Mouse (Mus musculus): Measurements from ENCODE around the gene Zbtb48. TPM values are rescaled to one million over a fixed set of nuclear protein-coding genes. Genes with fewer than 3 reads are reported as not detected.
A peak's percentile ranks its signal among the peaks of the same experiment; 100 is the strongest.

Gene Zbtb48
- total and polyA plus RNA-seq, 3 experiments, result 4.3 to 8.8 (median 5.6) TPM

- peaks cover 4% of the 10 kb centered on the region; the same call in 1 of the 2 replicates for H3K79me2 ChIP-seq (replicated peaks; ENCODE audit: control insufficient read depth, insufficient read depth, low read length)
- no peak overlapping the region for H3K4me3 ChIP-seq
- TF ChIP-seq EP300 (IDR thresholded peaks at IDR 0.05; ENCODE audit: insufficient read depth, low read depth, low read length) (no peak), CTCF (IDR thresholded peaks at IDR 0.05) (no peak), POLR2A (IDR thresholded peaks at IDR 0.05; ENCODE audit: insufficient read depth, low read depth, low read length) (no peak)
- peaks cover 3% of the 10 kb centered on the region; the same call in 1 of the 2 replicates for H3K4me1 ChIP-seq (ENCODE audit: control insufficient read depth, insufficient read depth, low read length)
- no peaks in the 10 kb centered on the region; the same call in 1 of the 2 replicates for H3K36me3 ChIP-seq (ENCODE audit: control insufficient read depth, insufficient read depth, low read length)
- H3K9ac ChIP-seq (ENCODE audit: low read depth, low read length), result no peak overlapping the region
- no peaks in the 10 kb centered on the region for H3K27me3 ChIP-seq (ENCODE audit: control insufficient read depth, insufficient read depth, low read length)
- no peak for DNase-seq
- no peak overlapping the region for H3K27ac ChIP-seq
- WGBS, result 59% methylated on average over 6 of the region's 6 CpGs
- intact Hi-C loops (cut with DNase I), result no loop called here
Observed at GRCm38 (mm10) chr4:151993035-151993434, 34.4 kb downstream of the Zbtb48 start.

DNA sequence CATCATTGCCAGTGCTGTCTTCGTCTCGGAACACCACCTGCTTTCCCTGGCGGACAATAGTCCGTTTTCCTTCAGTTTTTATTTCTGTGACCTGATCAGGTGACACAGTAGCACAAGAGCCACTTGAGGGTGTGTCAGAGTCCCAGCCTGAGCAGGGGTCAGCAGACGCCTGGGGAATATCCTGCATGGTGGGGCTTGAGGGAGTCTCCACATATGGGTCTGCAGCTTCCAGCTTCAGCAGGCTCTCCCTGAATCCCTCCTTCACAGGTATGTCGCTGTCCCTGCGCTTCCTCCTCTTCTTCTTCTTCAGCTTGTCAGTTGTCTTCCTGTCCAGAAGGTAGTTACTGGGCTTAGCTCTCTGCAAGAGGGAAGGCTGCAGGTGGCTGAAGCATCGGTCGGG, 35.4 kb downstream of the Zbtb48 start:
- Histone ChIP-seq H3K9ac (ENCODE audit: low read depth, low read length) (no peak overlapping the region), H3K4me1 (ENCODE audit: control insufficient read depth, insufficient read depth, low read length) (peaks cover 5% of the 10 kb centered on the region; the same call in 1 of the 2 replicates), H3K27me3 (ENCODE audit: control insufficient read depth, insufficient read depth, low read length) (no peaks in the 10 kb centered on the region), H3K79me2 (replicated peaks; ENCODE audit: control insufficient read depth, insufficient read depth, low read length) (peaks cover 4% of the 10 kb centered on the region; the same call in 1 of the 2 replicates), H3K4me3 (no peak overlapping the region), H3K27ac (no peak overlapping the region), H3K36me3 (ENCODE audit: control insufficient read depth, insufficient read depth, low read length) (no peaks in the 10 kb centered on the region)
- DNase-seq, result no peak
- intact Hi-C loops (cut with DNase I), result no loop called here
- TF ChIP-seq EP300 (IDR thresholded peaks at IDR 0.05; ENCODE audit: insufficient read depth, low read depth, low read length) (no peak), CTCF (IDR thresholded peaks at IDR 0.05) (no peak), POLR2A (IDR thresholded peaks at IDR 0.05; ENCODE audit: insufficient read depth, low read depth, low read length) (no peak)
- 89% methylated on average over 9 of the region's 9 CpGs for WGBS

- H3K4me1 ChIP-seq (ENCODE audit: control insufficient read depth, insufficient read depth, low read length), result peaks cover 8% of the 10 kb centered on the region
- H3K36me3 ChIP-seq (ENCODE audit: control insufficient read depth, insufficient read depth, low read length), result no peaks in the 10 kb centered on the region
- no peaks in the 10 kb centered on the region for H3K27me3 ChIP-seq (ENCODE audit: control insufficient read depth, insufficient read depth, low read length)
- H3K9ac ChIP-seq (ENCODE audit: low read depth, low read length), result 0 out of 2 replicates have a peak overlapping the region, but pooled peaks have one; percentile 3
- H3K27ac ChIP-seq, result peak overlapping the region; percentile 88
- WGBS, result 48% methylated on average over 6 of the region's 6 CpGs
- no peak for TF ChIP-seq CTCF (IDR thresholded peaks at IDR 0.05)
- 0 out of 2 replicates have a peak, but pooled peaks have one; percentile 32 for TF ChIP-seq EP300 (IDR thresholded peaks at IDR 0.05; ENCODE audit: insufficient read depth, low read depth, low read length)
- TF ChIP-seq POLR2A (IDR thresholded peaks at IDR 0.05; ENCODE audit: insufficient read depth, low read depth, low read length), result no peak
- DNase-seq, result no peak
- H3K79me2 ChIP-seq (replicated peaks; ENCODE audit: control insufficient read depth, insufficient read depth, low read length), result no peaks in the 10 kb centered on the region
- H3K4me3 ChIP-seq, result peak overlapping the region; percentile 83
- intact Hi-C loops (cut with DNase I), result no loop called here
Observed at GRCm38 (mm10) chr4:151989110-151989488, 38.4 kb downstream of the Zbtb48 start.

DNA sequence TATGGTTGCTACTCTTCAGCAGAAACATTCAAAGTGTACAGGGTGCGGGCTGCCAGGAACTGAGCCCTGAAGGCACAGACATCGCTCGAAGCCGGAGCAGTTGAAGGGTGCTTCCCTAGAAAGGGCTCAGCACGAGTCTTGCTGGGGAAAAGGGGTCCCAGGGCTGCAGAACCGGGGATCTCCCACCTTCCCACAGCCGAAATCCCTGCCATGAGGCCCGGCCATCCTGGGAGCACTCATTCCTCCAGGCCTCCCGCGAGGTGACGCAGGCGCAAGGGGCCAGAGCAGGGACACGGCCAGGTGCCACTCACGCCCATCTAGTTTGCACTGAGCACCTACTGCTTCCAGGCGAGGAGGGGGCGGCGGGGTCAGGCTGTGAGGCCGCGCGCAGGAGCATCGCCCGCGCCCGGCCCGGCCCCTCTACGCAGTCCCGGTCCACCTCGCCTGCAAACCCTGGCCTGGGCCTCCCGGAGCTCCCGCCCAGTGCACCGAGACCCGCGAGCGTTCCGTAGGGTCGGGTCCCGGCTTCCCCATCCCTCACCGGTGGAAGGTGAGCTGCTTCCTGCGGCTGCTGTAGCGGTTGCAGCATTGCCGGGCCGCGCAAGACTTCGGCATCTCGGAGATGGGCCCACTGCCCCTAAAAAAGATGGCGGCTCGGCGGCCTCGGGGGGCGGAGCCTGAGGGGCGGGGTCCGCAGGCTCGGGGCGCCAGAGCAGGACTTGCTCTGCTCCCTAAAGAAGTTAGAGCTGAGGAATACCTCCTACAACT, 38.9 kb downstream of the Zbtb48 start, which contains the start of gene Thap3:
Gene Thap3 (minus strand): TSS at position 656 of the 768 bp plus-strand sequence.
- H3K4me3 ChIP-seq, result peak within 1 kb of the TSS; percentile 83
- peak within 1 kb of the TSS; percentile 97 for H3K9ac ChIP-seq (ENCODE audit: low read depth, low read length)
- H3K27me3 ChIP-seq (ENCODE audit: control insufficient read depth, insufficient read depth, low read length), result no peaks in the 10 kb centered on the region
- H3K36me3 ChIP-seq (ENCODE audit: control insufficient read depth, insufficient read depth, low read length), result no peaks in the 10 kb centered on the region
- TF ChIP-seq POLR2A (IDR thresholded peaks at IDR 0.05; ENCODE audit: insufficient read depth, low read depth, low read length) (peak; percentile 42), CTCF (IDR thresholded peaks at IDR 0.05) (no peak), EP300 (IDR thresholded peaks at IDR 0.05; ENCODE audit: insufficient read depth, low read depth, low read length) (no peak)
- intact Hi-C loops (cut with DNase I), result no loop called here
- peaks cover 8% of the 10 kb centered on the region for H3K4me1 ChIP-seq (ENCODE audit: control insufficient read depth, insufficient read depth, low read length)
- peak; percentile 91 to 94 for DNase-seq
- WGBS, result under 1% methylated on average over 54 of the region's 54 CpGs
- H3K27ac ChIP-seq, result peak within 1 kb of the TSS; percentile 88
- no peaks in the 10 kb centered on the region for H3K79me2 ChIP-seq (replicated peaks; ENCODE audit: control insufficient read depth, insufficient read depth, low read length)

DNA sequence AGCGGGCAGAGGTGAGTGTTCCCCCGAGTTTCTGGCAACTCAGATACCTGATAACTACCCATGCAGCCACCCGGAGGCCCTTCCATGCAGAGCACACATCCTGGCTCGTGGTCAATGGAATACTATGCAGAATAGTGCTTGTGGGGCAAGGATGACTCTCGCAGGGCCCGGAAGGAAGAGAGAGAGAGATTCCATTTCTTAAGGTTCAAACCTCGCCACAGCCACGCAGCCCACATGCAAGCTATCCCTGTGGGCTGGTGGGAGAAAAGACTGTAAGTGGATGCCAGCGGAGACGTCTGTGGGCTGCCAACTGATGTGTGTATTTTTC, 39.5 kb downstream of the Zbtb48 start:
- Histone ChIP-seq H3K27me3 (ENCODE audit: control insufficient read depth, insufficient read depth, low read length) (no peaks in the 10 kb centered on the region), H3K79me2 (replicated peaks; ENCODE audit: control insufficient read depth, insufficient read depth, low read length) (no peaks in the 10 kb centered on the region), H3K36me3 (ENCODE audit: control insufficient read depth, insufficient read depth, low read length) (no peaks in the 10 kb centered on the region), H3K4me3 (peak overlapping the region; percentile 83), H3K4me1 (ENCODE audit: control insufficient read depth, insufficient read depth, low read length) (peaks cover 8% of the 10 kb centered on the region), H3K9ac (ENCODE audit: low read depth, low read length) (peak overlapping the region; percentile 97), H3K27ac (peak overlapping the region; percentile 88)
- WGBS, result 20% methylated on average over 10 of the region's 10 CpGs
- TF ChIP-seq POLR2A (IDR thresholded peaks at IDR 0.05; ENCODE audit: insufficient read depth, low read depth, low read length) (no peak), CTCF (IDR thresholded peaks at IDR 0.05) (no peak), EP300 (IDR thresholded peaks at IDR 0.05; ENCODE audit: insufficient read depth, low read depth, low read length) (no peak)
- no peak for DNase-seq
- intact Hi-C loops (cut with DNase I), result no loop called here

DNA sequence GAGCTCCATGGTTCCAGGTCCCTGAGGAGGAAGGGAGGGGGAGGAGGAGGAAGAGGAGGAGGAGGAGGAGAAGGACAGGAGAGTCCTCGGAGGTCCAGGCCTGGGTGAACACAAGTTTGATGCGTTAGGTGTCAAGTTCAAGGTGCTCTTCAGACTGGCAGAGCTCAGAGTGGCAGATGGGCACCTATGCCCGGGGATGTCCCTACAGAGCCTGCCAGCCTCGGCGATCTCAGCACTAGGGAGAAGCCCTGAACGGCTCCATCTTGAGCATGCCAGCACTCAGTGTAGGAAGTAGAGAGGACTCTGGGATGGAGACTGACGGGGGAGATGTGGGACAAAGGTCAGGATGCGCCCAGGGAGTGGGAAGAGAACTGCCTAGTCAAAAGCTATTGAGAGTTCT, 40.8 kb downstream of the Zbtb48 start:
- peak in 1 of 2 experiments; percentile 14 for DNase-seq
- Histone ChIP-seq H3K27me3 (ENCODE audit: control insufficient read depth, insufficient read depth, low read length) (no peaks in the 10 kb centered on the region), H3K36me3 (ENCODE audit: control insufficient read depth, insufficient read depth, low read length) (no peaks in the 10 kb centered on the region), H3K4me3 (no peak overlapping the region), H3K79me2 (replicated peaks; ENCODE audit: control insufficient read depth, insufficient read depth, low read length) (no peaks in the 10 kb centered on the region), H3K27ac (no peak overlapping the region), H3K4me1 (ENCODE audit: control insufficient read depth, insufficient read depth, low read length) (peaks cover 8% of the 10 kb centered on the region), H3K9ac (ENCODE audit: low read depth, low read length) (no peak overlapping the region)
- 46% methylated on average over 8 of the region's 8 CpGs for WGBS
- TF ChIP-seq EP300 (IDR thresholded peaks at IDR 0.05; ENCODE audit: insufficient read depth, low read depth, low read length) (no peak), CTCF (IDR thresholded peaks at IDR 0.05) (no peak), POLR2A (IDR thresholded peaks at IDR 0.05; ENCODE audit: insufficient read depth, low read depth, low read length) (no peak)
- intact Hi-C loops (cut with DNase I), result no loop called here

Data from heart, adult 2 months (tissue).